Mouse (Mus musculus) erythroblast, embryonic 14.5 days (primary cell): Measurements from ENCODE around the gene Atxn1.

Source experiments
- GATA1 ChIP-seq: IDR thresholded peaks from 2 replicates; pipeline ENCODE4 v1.6.1; 2012; ENCODE audit warnings: low read length, inconsistent platforms, mixed read lengths
- TAL1 ChIP-seq: IDR thresholded peaks from 3 replicates; pipeline ENCODE4 v1.6.1; 2012; ENCODE audit warnings: low read length, inconsistent platforms, mixed read lengths

DNA sequence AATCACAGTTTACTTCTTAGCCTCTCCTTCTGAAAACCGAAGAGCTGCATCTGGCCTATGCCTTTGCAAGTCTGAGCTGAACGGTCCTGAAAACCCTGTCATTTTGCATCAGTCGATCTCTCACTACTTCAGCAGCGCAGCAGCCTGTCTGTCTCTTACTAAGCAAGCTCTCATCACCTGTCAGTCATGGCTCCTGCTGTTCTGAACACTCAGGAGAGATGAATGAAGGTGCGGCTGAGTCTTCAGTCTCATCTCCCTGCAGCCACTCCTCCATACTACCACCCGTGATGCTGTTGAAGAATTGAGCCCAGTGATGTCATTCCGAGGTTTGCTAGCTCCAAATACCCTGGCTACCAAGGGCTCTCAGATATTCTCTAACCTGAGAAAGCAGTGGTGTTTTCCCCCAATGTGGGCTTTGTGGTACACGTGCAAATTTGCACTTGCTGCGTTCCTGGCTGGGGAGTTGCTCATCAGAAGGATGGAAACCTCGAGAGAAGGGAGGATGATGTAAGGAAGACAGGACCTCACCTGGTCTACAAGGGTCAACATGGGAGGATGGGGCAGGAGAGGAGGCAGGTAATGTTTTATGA lies 313.1 kb downstream of the Atxn1 start:
- TF ChIP-seq TAL1, result no peak
- no peak for TF ChIP-seq GATA1
